In the genomic region with DNA sequence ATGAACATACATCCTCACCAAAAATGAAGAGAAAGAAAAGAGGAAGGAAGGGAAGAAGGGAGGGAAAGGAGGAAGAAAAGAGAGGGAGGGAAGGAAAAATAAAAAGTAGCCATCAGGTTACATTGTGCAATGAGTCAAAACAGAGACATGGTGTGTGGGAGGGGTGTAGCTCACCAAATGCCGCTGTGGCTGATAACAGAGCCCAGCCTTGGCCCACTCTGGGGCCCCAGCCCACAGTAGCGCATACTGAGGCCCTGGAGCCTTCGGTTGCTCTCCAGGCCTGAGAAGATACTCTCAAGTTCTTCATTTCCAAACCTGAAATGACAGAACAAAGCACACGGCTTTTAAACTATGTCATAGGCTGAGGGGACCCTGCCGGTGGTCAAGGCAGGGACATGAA, we compare ENCODE assay signal across 18 mouse cellular contexts. TPM values are rescaled to one million over a fixed set of nuclear protein-coding genes. Genes with fewer than 3 reads are reported as not detected.
"Had no signal": no experiment of that assay in that cellular context is flagged by ENCODE, and none has a peak within 500 bp of the region (broad histone marks: within the 10 kb centered on the region; RNA-seq: fewer than 3 reads in every experiment).

No protein-coding gene starts in this region.

- DNase-seq: kidney, adult 2 months; kidney, postnatal 25 days; midbrain, embryonic 14.5 days; right cerebral cortex, adult 18-20 months; right cerebral cortex, postnatal 25 days; thymus, adult 18-20 months; thymus, postnatal 25 days had no signal

- ATAC-seq: intestine, embryonic 15.5 days had no signal

- H3K27ac ChIP-seq: intestine, embryonic 15.5 days; left cerebral cortex, adult 2 months; limb, embryonic 12.5 days; midbrain, embryonic 10.5 days; neural tube, embryonic 15.5 days; stomach, postnatal 0 days had no signal

- H3K9ac ChIP-seq: intestine, embryonic 15.5 days; limb, embryonic 12.5 days; neural tube, embryonic 15.5 days had no signal

- H3K4me2 ChIP-seq: intestine, embryonic 15.5 days; limb, embryonic 12.5 days; neural tube, embryonic 15.5 days had no signal

- H3K9me3 ChIP-seq: intestine, embryonic 15.5 days; limb, embryonic 12.5 days; midbrain, embryonic 10.5 days; neural tube, embryonic 15.5 days had no signal

- H3K4me1 ChIP-seq: intestine, embryonic 15.5 days; limb, embryonic 12.5 days; midbrain, embryonic 10.5 days; neural tube, embryonic 15.5 days had no signal

- H3K36me3 ChIP-seq: intestine, embryonic 15.5 days; limb, embryonic 12.5 days; midbrain, embryonic 10.5 days; neural tube, embryonic 15.5 days had no signal

- H3K27me3 ChIP-seq: intestine, embryonic 15.5 days; limb, embryonic 12.5 days; neural tube, embryonic 15.5 days had no signal

- H3K4me3 ChIP-seq: intestine, embryonic 15.5 days; left cerebral cortex, adult 2 months; limb, embryonic 12.5 days; midbrain, embryonic 10.5 days; myocyte; neural tube, embryonic 15.5 days had no signal

RNA-seq across cellular contexts. Expression of a gene that starts 10.8 kb away (rescaled TPM):
- total RNA-seq: left cerebral cortex, adult 2 months; liver, adult 2 months had no signal
- polyA plus RNA-seq: intestine, embryonic 15.5 days; kidney, adult 2 months; kidney, embryonic 16.5 days; limb, embryonic 12.5 days; liver, adult 2 months; midbrain, embryonic 10.5 days; midbrain, embryonic 14.5 days; myocyte; neural tube, embryonic 11.5 days; neural tube, embryonic 15.5 days; small intestine, adult 2 months; stomach, postnatal 0 days had no signal
